Mouse (Mus musculus): ENCODE measurements at regions not wholly inside any gene's neighbourhood (a gene's known extent, or its start where the extent isn't known, plus 50 kb on each side); places are given as distances from the start of the nearest gene placed in this dataset.
"Not testable (repeated sequence)": the region's sequence is repeated elsewhere in the genome, so short reads cannot be mapped to it uniquely, and the experiment has no call there.

DNA sequence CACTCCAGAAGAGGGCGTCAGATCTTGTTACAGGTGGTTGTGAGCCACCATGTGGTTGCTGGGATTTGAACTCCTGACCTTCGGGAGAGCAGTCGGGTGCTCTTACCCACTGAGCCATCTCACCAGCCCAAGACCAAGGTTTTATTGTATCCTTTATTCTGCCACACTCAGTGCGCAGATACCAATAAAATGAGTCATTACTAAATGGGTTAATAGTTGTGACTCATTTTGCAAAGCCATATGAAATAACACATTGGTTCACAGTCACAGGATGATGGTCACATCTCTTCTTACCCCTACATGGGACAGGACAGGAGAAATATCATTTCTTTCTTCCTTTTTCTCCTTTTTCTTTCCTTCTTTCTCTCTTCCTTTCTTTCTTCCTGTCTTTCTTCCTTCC lies 135.8 kb upstream of the Gsc start:
- not testable (repeated sequence) for H3K4me2 ChIP-seq; H3K27ac ChIP-seq (ENCODE audit: poor library complexity, severe bottlenecking); H3K9ac ChIP-seq; H3K4me3 ChIP-seq; H3K9me3 ChIP-seq (replicated peaks); H3K36me3 ChIP-seq; ATAC-seq (ENCODE audit: insufficient number of reproducible peaks, low FRiP score)
- peaks cover 23% of the 10 kb centered on the region for H3K4me1 ChIP-seq (replicated peaks)
- 83% methylated on average over 4 of the region's 4 CpGs for WGBS
- peaks cover 35% of the 10 kb centered on the region for H3K27me3 ChIP-seq (replicated peaks)

DNA sequence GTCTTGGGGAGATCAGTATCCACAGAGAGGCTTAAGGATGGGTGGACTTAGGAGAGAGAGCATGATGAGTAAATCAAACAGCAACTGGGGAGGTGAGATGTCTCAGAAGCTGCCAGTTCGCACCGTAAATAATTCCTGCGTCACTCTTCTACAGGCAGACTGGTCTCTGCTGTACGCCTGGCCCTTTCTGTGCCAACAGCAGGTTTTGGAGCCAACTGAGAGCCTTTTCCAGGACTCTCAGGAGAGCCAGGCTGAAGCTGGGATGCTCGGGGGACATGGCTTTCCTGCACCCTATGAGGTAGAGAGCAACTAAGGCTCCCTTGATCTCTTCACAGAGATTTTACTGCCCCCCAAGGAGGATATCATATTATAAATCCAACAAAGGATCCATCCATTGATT lies 134.3 kb upstream of the Gsc start:
- ATAC-seq (ENCODE audit: insufficient number of reproducible peaks, low FRiP score) = no peak
- H3K9ac ChIP-seq = no peak overlapping the region
- WGBS = 82% methylated on average over 5 of the region's 5 CpGs
- H3K36me3 ChIP-seq = no peaks in the 10 kb centered on the region
- H3K4me3 ChIP-seq = no peak overlapping the region
- H3K4me1 ChIP-seq (replicated peaks) = peaks cover 23% of the 10 kb centered on the region
- peaks cover 48% of the 10 kb centered on the region for H3K27me3 ChIP-seq (replicated peaks)
- peaks cover 9% of the 10 kb centered on the region for H3K9me3 ChIP-seq (replicated peaks)
- no peak overlapping the region for H3K4me2 ChIP-seq
- H3K27ac ChIP-seq (ENCODE audit: poor library complexity, severe bottlenecking) = no peak overlapping the region

DNA sequence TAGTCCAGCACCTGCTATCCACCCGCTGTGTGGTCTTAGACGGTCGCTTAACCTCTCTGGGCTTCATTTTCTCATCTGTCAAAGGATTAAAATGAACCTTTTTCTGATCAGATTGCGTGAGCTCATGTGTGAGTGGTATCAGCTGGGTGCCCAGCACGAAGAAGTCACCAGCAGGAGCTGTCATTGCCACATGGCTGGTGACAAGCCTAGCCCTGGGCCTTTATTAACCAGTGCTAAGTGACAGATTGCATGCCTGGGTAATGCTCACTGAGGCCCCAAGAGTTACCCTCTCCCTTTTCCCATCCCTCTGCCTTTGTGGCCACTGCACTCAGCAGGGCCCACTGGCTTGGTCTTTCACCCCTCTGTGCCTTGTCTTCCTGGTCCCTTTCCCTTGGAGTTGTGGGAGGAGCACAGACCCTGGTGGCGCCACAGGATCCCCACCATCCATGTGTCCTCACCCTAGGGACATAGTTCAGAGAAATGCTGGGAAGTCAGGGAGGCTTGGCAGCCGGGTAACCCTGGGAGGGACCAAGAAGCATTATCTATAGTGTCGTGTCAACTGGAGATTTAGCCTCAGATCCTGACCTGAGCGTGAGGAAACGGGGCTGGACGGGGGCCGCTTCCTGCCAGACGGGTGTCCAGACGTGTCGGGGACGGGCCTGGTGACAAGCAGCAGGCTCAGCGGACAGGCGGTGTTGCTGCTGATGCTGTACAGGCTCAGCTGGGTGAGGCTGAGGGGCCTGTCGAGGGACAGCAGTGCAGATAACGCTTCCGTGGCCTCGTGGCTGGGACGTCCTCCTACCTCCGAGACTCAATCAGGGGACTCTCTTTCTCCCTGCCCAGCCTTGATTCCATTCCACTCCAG lies 132.6 kb upstream of the Gsc start:
- H3K4me2 ChIP-seq = peak overlapping the region; percentile 44
- H3K4me3 ChIP-seq = no peak overlapping the region

DNA sequence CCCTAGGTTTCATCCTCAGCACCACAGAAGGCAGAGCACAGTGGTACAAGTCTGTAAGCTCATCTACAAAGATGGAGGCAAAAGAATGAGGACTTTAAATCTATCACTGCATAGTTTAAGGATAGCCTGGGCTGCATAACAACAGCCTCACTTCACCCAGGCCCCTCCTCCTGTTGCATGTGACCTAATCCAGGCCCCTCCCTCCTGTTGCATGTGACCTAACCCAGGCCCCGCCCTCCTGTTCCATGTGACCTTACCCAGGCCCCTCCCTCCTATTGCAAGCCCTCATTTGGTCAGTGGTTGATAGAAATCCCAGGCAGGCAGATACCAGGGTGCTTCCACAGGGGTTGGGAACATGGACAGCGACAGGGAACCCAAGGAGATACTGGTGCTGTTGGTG lies 124.9 kb upstream of the Gsc start:
- peaks cover 10% of the 10 kb centered on the region for H3K4me1 ChIP-seq (replicated peaks)

More for the DNA sequence above, 132.6 kb upstream of the Gsc start:
- Histone ChIP-seq H3K9me3 (replicated peaks) (peaks cover 10% of the 10 kb centered on the region), H3K9ac (no peak overlapping the region), H3K27ac (ENCODE audit: poor library complexity, severe bottlenecking) (peak overlapping the region; percentile 70), H3K27me3 (replicated peaks) (peaks cover 46% of the 10 kb centered on the region), H3K4me1 (replicated peaks) (peaks cover 23% of the 10 kb centered on the region), H3K36me3 (no peaks in the 10 kb centered on the region)
- WGBS = 14% methylated on average over 24 of the region's 24 CpGs
- ATAC-seq (ENCODE audit: insufficient number of reproducible peaks, low FRiP score) = peak; percentile 90

DNA sequence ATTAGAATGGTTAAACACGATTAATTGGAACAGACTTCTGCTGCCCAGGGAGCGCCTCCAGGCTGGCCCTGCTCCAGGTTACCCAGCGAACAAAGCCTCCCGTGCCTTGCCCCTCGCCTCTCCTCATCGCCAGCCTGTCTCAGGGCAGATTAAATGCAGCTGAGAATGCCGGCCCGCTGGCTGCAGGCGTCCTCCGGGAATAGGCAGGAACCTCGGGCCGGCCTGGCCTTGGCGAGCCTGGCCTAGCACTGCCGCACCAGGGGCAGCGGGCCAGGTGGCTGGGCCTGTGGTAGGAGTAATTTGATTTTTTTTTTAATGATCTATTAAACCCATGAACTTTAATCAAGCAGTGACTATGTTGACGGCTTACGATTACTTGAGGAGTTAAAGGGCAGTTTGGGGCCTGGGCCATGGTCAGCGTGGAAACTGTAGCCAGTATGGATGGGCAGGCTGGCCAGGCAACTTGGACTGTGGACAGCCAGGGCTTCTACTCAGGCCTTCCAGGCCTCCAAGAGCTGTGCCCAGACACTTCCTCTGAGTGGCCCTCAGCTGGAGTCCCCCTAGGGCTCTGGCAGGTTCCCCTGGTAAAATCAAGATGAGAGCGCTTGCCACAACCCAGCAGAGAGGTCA lies 120.5 kb upstream of the Gsc start:
- peaks cover 22% of the 10 kb centered on the region for H3K4me1 ChIP-seq (replicated peaks)
- no peak overlapping the region for H3K4me3 ChIP-seq
- H3K9ac ChIP-seq = no peak overlapping the region
- no peak for ATAC-seq (ENCODE audit: insufficient number of reproducible peaks, low FRiP score)
- 36% methylated on average over 19 of the region's 19 CpGs for WGBS
- H3K27ac ChIP-seq (ENCODE audit: poor library complexity, severe bottlenecking) = no peak overlapping the region
- H3K9me3 ChIP-seq (replicated peaks) = no peaks in the 10 kb centered on the region
- H3K36me3 ChIP-seq = no peaks in the 10 kb centered on the region
- peak overlapping the region; percentile 38 for H3K4me2 ChIP-seq
- peaks cover 49% of the 10 kb centered on the region for H3K27me3 ChIP-seq (replicated peaks)

More for the DNA sequence above, 124.9 kb upstream of the Gsc start:
- no peak for ATAC-seq (ENCODE audit: insufficient number of reproducible peaks, low FRiP score)
- Histone ChIP-seq H3K9me3 (replicated peaks) (peaks cover 11% of the 10 kb centered on the region), H3K4me3 (no peak overlapping the region), H3K27ac (ENCODE audit: poor library complexity, severe bottlenecking) (no peak overlapping the region), H3K27me3 (replicated peaks) (peaks cover 46% of the 10 kb centered on the region), H3K9ac (no peak overlapping the region), H3K4me2 (no peak overlapping the region), H3K36me3 (no peaks in the 10 kb centered on the region)
- WGBS = 65% methylated on average over 2 of the region's 2 CpGs

DNA sequence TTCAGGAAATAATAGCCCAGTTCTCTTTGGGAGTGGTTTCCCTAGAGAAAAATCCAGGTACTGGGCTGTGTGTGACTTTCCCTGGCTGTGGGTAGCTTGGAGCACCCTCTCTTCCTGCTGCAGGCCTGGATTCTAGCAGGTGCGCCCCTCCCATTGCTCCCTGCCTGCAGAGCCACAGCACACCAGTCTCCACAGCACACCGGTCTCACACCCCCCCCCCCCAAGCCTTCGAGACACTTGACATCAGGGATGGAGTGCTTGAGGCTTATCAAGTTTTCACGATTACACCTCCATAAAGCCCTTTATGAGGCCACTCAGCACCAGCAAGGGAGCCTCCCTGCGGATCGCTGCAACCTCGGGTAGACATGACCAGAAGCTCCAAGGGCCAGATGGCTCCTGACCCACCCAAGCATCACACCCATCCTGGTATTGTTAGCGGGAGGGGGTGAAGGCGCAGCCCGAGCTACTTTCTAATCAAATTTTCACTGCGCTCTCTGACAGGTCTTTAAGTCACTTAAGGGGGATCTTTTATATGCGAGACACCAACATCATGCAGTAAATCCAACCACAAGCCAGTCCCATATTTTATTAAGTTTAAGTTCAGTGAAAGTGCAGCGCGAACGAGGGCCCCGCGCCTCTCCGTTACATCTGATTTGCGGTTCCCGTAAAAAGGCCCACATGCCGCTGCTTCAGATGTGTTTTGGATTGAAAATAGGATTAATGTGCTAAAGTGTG lies 119.8 kb upstream of the Gsc start:
- Histone ChIP-seq H3K27me3 (replicated peaks) (peaks cover 51% of the 10 kb centered on the region), H3K9me3 (replicated peaks) (no peaks in the 10 kb centered on the region), H3K4me1 (replicated peaks) (peaks cover 22% of the 10 kb centered on the region), H3K27ac (ENCODE audit: poor library complexity, severe bottlenecking) (no peak overlapping the region), H3K9ac (no peak overlapping the region), H3K4me2 (peak overlapping the region; percentile 38), H3K36me3 (no peaks in the 10 kb centered on the region), H3K4me3 (no peak overlapping the region)
- ATAC-seq (ENCODE audit: insufficient number of reproducible peaks, low FRiP score) = no peak
- 43% methylated on average over 21 of the region's 21 CpGs for WGBS

DNA sequence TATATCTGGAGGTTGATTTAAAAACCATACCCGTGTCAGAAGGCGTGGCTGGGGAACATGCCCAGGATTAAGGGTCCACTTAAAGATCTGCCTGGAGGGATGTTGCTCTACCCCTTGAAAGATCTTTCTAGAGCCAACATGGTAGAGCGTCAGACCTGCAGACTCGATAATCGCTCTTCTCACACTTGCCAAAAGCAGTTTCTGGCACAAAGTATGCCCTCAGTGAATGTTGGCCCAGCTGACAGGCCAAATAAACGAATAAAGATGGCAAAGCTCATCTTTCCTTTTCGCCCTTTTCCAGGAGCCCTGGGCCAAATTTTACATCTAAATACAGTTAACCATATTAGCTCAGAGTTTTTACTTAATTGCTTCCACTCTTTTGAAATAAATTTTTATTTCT lies 118.4 kb upstream of the Gsc start:
- Histone ChIP-seq H3K36me3 (no peaks in the 10 kb centered on the region), H3K27ac (ENCODE audit: poor library complexity, severe bottlenecking) (no peak overlapping the region), H3K4me1 (replicated peaks) (peaks cover 22% of the 10 kb centered on the region), H3K4me2 (no peak overlapping the region), H3K9me3 (replicated peaks) (no peaks in the 10 kb centered on the region), H3K9ac (no peak overlapping the region), H3K27me3 (replicated peaks) (peaks cover 57% of the 10 kb centered on the region), H3K4me3 (no peak overlapping the region)
- ATAC-seq (ENCODE audit: insufficient number of reproducible peaks, low FRiP score) = no peak
- 81% methylated on average over 7 of the region's 7 CpGs for WGBS

DNA sequence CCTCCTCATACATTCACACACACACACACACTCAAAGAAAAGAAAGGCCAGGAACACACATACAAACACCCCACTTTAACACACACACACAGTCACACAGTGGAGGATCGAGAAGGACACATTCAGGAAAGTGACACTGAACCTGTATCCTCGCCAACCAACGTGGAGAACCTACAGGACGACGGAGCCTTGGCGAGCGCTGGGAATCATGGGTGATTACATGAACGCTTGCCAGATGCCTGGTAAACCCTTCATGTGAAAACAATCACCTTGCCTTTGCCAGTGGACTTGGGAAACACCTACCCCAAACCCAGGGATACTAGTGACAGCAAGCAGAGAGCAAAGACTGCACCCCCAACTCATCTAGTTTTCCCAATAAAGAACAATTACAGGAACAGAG lies 117.2 kb upstream of the Gsc start:
- Histone ChIP-seq H3K4me2 (no peak overlapping the region), H3K4me1 (replicated peaks) (peaks cover 22% of the 10 kb centered on the region), H3K9ac (no peak overlapping the region), H3K4me3 (no peak overlapping the region), H3K9me3 (replicated peaks) (no peaks in the 10 kb centered on the region), H3K36me3 (no peaks in the 10 kb centered on the region), H3K27me3 (replicated peaks) (peaks cover 53% of the 10 kb centered on the region), H3K27ac (ENCODE audit: poor library complexity, severe bottlenecking) (no peak overlapping the region)
- WGBS = 77% methylated on average over 8 of the region's 8 CpGs
- no peak for ATAC-seq (ENCODE audit: insufficient number of reproducible peaks, low FRiP score)

DNA sequence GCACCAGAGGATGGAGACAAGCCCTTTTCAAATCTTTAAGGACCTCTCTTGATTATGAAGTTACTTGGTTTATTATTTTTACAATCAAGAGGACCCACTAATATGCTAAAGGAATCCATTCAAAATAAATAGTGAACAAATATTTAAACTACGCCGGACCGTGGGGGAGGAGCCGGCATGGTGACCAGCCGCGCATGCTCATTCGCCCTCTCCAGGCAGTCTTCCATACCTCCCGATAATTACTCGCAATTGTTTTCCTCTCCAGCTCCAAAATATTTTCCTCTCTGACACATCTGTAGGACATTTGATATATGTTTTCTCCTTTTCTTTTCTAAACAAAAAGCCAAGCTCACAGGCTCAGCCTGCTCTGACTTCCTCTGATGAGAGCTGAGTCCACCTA lies 111.3 kb upstream of the Gsc start:
- H3K36me3 ChIP-seq = no peaks in the 10 kb centered on the region
- H3K4me2 ChIP-seq = peak overlapping the region; percentile 31
- peaks cover 6% of the 10 kb centered on the region for H3K4me1 ChIP-seq (replicated peaks)
- no peak overlapping the region for H3K9ac ChIP-seq
- H3K27me3 ChIP-seq (replicated peaks) = peaks cover 58% of the 10 kb centered on the region
- WGBS = 63% methylated on average over 9 of the region's 9 CpGs
- H3K9me3 ChIP-seq (replicated peaks) = no peaks in the 10 kb centered on the region
- ATAC-seq (ENCODE audit: insufficient number of reproducible peaks, low FRiP score) = no peak
- H3K4me3 ChIP-seq = no peak overlapping the region
- no peak overlapping the region for H3K27ac ChIP-seq (ENCODE audit: poor library complexity, severe bottlenecking)

DNA sequence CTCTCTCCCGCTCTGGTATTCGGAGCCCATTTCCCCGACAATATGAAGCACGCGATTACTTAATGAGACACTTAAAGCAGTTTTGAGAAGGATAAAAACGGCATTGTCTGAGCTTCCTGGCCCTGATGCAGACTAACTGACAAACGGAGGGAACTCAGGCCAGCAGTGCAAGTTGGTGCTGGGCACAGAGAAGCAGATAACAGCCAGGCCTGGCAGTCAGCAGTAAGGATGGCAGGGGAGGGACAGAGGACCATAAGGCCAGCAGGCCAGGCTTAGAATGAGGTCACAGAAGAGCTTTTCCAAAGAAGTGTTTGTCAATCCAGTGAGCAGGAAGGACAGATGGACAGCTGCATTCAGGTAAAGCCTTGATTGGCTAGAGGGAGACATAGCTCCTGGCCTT lies 107.7 kb upstream of the Gsc start:
- H3K9me3 ChIP-seq (replicated peaks) = no peaks in the 10 kb centered on the region
- no peaks in the 10 kb centered on the region for H3K36me3 ChIP-seq
- ATAC-seq (ENCODE audit: insufficient number of reproducible peaks, low FRiP score) = no peak
- H3K4me1 ChIP-seq (replicated peaks) = peaks cover 9% of the 10 kb centered on the region
- no peak overlapping the region for H3K27ac ChIP-seq (ENCODE audit: poor library complexity, severe bottlenecking)
- H3K4me3 ChIP-seq = no peak overlapping the region
- no peak overlapping the region for H3K9ac ChIP-seq
- whole genome bisulfite sequencing = 51% methylated on average over 7 of the region's 7 CpGs
- H3K27me3 ChIP-seq (replicated peaks) = peaks cover 56% of the 10 kb centered on the region
- H3K4me2 ChIP-seq = no peak overlapping the region

DNA sequence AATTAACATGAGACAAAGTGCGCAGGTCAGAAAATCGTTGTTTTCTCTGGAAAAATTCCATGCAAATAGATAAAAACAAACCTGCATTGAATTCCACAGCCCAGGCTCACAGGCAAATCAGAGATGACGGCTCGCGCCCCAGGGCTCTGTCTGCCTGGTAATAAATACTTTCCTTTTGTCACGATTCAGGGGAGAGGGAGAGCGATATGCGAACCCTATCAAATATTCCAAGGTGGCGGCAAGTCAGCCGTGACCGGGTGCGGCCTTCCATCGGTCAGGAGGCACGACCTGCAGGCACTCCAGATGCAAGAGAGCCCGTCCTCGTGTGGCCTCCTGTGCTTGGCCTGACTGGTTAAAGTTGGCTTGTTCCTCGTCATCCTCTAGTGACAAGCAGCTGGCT lies 94.5 kb upstream of the Gsc start:
- no peak overlapping the region for H3K4me3 ChIP-seq

More for the DNA sequence above, 94.5 kb upstream of the Gsc start:
- no peaks in the 10 kb centered on the region for H3K36me3 ChIP-seq
- H3K4me2 ChIP-seq = no peak overlapping the region
- no peak overlapping the region for H3K9ac ChIP-seq
- no peaks in the 10 kb centered on the region for H3K4me1 ChIP-seq (replicated peaks)
- no peak for ATAC-seq (ENCODE audit: insufficient number of reproducible peaks, low FRiP score)
- 80% methylated on average over 17 of the region's 17 CpGs for WGBS
- H3K27me3 ChIP-seq (replicated peaks) = peaks cover 7% of the 10 kb centered on the region
- H3K9me3 ChIP-seq (replicated peaks) = no peaks in the 10 kb centered on the region
- H3K27ac ChIP-seq (ENCODE audit: poor library complexity, severe bottlenecking) = no peak overlapping the region
